Mouse (Mus musculus) lung, embryonic 15.5 days (tissue): ENCODE results near the gene Smco3. TPM values are rescaled to one million over a fixed set of nuclear protein-coding genes. Genes with fewer than 3 reads are reported as not detected.

Experiments
- ATAC-seq: fragments of 200-750 bp; cut with Nextera tagmentation; 2 replicates; pipeline ENCODE4 v1.8.0; 2017; ENCODE audit warnings: moderate number of reproducible peaks, borderline replicate concordance; ENCODE audit not compliant: low FRiP score, low TSS enrichment; ENCODE audit errors: extremely low read depth
- H3K27ac ChIP-seq: fragments of 300-500 bp; sonication (generic); 2 replicates; pipeline ENCODE4 v1.5.1; 2015; ENCODE audit warnings: moderate library complexity, mild to moderate bottlenecking, inconsistent platforms
- H3K27me3 ChIP-seq: fragments of 300-500 bp; sonication (generic); 2 replicates; pipeline ENCODE4 v1.6.1; 2015; ENCODE audit warnings: inconsistent platforms
- H3K36me3 ChIP-seq: fragments of 300-500 bp; sonication (generic); 2 replicates; pipeline ENCODE4 v1.6.1; 2015; ENCODE audit warnings: inconsistent platforms
- H3K4me1 ChIP-seq: fragments of 300-500 bp; sonication (generic); 2 replicates; pipeline ENCODE4 v1.6.1; 2015; ENCODE audit warnings: inconsistent platforms
- H3K4me2 ChIP-seq: fragments of 300-500 bp; sonication (generic); 2 replicates; pipeline ENCODE4 v1.6.1; 2015; ENCODE audit warnings: inconsistent platforms, mild to moderate bottlenecking, moderate library complexity
- H3K4me3 ChIP-seq: fragments of 300-500 bp; sonication (generic); 2 replicates; pipeline ENCODE4 v1.5.1; 2015; ENCODE audit warnings: mild to moderate bottlenecking, inconsistent platforms
- H3K9ac ChIP-seq: fragments of 300-500 bp; sonication (generic); 2 replicates; pipeline ENCODE4 v1.6.1; 2015; ENCODE audit warnings: inconsistent platforms
- H3K9me3 ChIP-seq: fragments of 300-500 bp; sonication (generic); 2 replicates; pipeline ENCODE4 v1.6.1; 2016; ENCODE audit warnings: inconsistent platforms
- WGBS: fragments of 180-500 bp; shearing (Covaris S2); methylation state at CpG from one replicate; pipeline ENCODE4 v1.1.7; 2015; 5-methylcytosine and 5-hydroxymethylcytosine counted together
- microRNA-seq: library from miRNA; unstranded; fragments of <30 nt; microRNA quantifications from one replicate; pipeline ENCODE4, GENCODE M21; 2016
- polyA plus RNA-seq: library from polyadenylated mRNA; unstranded; fragments of >200 nt; fragmentation: Nextera tagmentation; extraction: Ambion mirVana; gene quantifications from 2 replicates; pipeline ENCODE4 v1.2.1, GENCODE M21; 2015

The Smco3 gene
- polyA plus RNA-seq, 1 experiment from 2014 or later: 2.9 TPM

- no peak overlapping the region for H3K4me2 ChIP-seq
- H3K27ac ChIP-seq: no peak overlapping the region
- no peaks in the 10 kb centered on the region for H3K9me3 ChIP-seq
- H3K36me3 ChIP-seq: no peaks in the 10 kb centered on the region
- WGBS: 62% methylated on average over 9 of the region's 9 CpGs
- no peaks in the 10 kb centered on the region for H3K27me3 ChIP-seq
- H3K4me3 ChIP-seq: no peak overlapping the region
- H3K9ac ChIP-seq: no peak overlapping the region
- no peaks in the 10 kb centered on the region; the same call in 1 of the 2 replicates for H3K4me1 ChIP-seq
- no peak for ATAC-seq
Measured at GRCm38 (mm10) chr6:136782761-136783160, 52.5 kb downstream of the Smco3 start.

GRCm38 (mm10) chr6:136782146-136782545 is 53.1 kb downstream of the Smco3 start:
- Histone ChIP-seq H3K36me3 (no peaks in the 10 kb centered on the region), H3K4me2 (no peak overlapping the region), H3K4me1 (no peaks in the 10 kb centered on the region; the same call in 1 of the 2 replicates), H3K27ac (no peak overlapping the region), H3K4me3 (no peak overlapping the region), H3K27me3 (no peaks in the 10 kb centered on the region), H3K9ac (no peak overlapping the region), H3K9me3 (no peaks in the 10 kb centered on the region)
- no peak for ATAC-seq
- WGBS: 75% methylated on average over 12 of the region's 12 CpGs

- Histone ChIP-seq H3K4me2 (no peak within 1 kb of the TSS), H3K9ac (no peak within 1 kb of the TSS), H3K36me3 (no peaks in the 10 kb centered on the region), H3K27ac (no peak within 1 kb of the TSS), H3K4me3 (no peak within 1 kb of the TSS), H3K9me3 (no peaks in the 10 kb centered on the region), H3K4me1 (no peaks in the 10 kb centered on the region; the same call in 1 of the 2 replicates), H3K27me3 (no peaks in the 10 kb centered on the region)
- no peak for ATAC-seq
- WGBS: 76% methylated on average over 20 of the region's 20 CpGs
Measured at GRCm38 (mm10) chr6:136781377-136781986, 53.8 kb downstream of the Smco3 start, which contains the start of gene Gucy2c. Gucy2c (minus strand) TSS chr6:136781765.

Small RNA genes lying within 50 kb of the gene (microRNA-seq; reads per million reads assigned to microRNA genes)
- not detected for gene Gm44364

Other genes with a start within 250 kb of the Smco3 start
- gene Plbd1, start 173.5 kb downstream of the Smco3 start, polyA plus RNA-seq: 4.0 and 4.9 TPM in 2 replicates
- 0.13 and 0.19 TPM in 2 replicates for gene Gucy2c, start 53.7 kb downstream of the Smco3 start, polyA plus RNA-seq
- 0.81 and 0.89 TPM in 2 replicates for gene Hist4h4, start 31.0 kb downstream of the Smco3 start, polyA plus RNA-seq
- gene H2afj, start 27.2 kb downstream of the Smco3 start, polyA plus RNA-seq: 121 and 124 TPM in 2 replicates
- gene BC049715, start 7.8 kb downstream of the Smco3 start, polyA plus RNA-seq: 2.0 and 2.1 TPM in 2 replicates
- 97.8 and 101 TPM in 2 replicates for gene Wbp11, start 7.2 kb downstream of the Smco3 start, polyA plus RNA-seq
- gene Art4, start 22.3 kb upstream of the Smco3 start, polyA plus RNA-seq: 6.6 and 7.1 TPM in 2 replicates
- 918 and 931 TPM in 2 replicates for gene Mgp, start 40.4 kb upstream of the Smco3 start, polyA plus RNA-seq
- gene Erp27, start 86.7 kb upstream of the Smco3 start, polyA plus RNA-seq: 0.40 and 0.62 TPM in 2 replicates
- gene Pde6h, start 88.4 kb upstream of the Smco3 start, polyA plus RNA-seq: 0.47 TPM in 1 of 2 replicates, not detected in the other
- 69.8 and 82.9 TPM in 2 replicates for gene Arhgdib, start 106.4 kb upstream of the Smco3 start, polyA plus RNA-seq